Mouse (Mus musculus): ENCODE measurements around the gene Pafah1b2. TPM values are rescaled to one million over a fixed set of nuclear protein-coding genes. Genes with fewer than 3 reads are reported as not detected.
A peak's percentile ranks its signal among the peaks of the same experiment; 100 is the strongest.

The Pafah1b2 gene
- polyA plus RNA-seq, 2 experiments from 2014 or later, result 59.9 to 63.9 TPM

DNA sequence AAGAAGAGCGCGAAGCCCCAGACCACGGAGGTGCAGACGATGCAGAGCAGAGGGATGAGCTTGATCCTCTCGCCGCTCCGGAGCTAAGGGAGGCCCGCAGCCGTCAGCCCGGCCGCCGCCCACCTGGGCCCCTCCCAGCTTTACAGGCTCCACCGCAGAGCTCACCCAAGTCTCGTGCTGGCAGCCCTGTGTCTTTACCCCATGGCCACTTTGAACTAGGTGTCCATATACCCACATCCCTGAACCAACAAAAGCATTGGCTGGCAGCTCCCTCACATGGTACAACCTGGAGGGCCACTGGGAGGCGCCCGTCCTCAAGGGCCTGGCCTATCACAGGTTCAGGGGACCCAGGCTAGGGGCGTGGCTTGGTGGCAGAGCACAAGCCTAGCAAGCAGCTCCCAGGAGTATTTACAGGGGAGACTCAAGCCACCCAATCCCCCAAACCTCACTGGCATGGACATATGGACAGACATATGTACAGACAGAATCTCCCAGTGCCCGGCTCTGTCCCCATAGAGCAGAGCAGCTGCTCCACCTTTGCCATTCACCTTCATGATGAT, 71.1 kb downstream of the Pafah1b2 start:
- ATAC-seq, result no peak

DNA sequence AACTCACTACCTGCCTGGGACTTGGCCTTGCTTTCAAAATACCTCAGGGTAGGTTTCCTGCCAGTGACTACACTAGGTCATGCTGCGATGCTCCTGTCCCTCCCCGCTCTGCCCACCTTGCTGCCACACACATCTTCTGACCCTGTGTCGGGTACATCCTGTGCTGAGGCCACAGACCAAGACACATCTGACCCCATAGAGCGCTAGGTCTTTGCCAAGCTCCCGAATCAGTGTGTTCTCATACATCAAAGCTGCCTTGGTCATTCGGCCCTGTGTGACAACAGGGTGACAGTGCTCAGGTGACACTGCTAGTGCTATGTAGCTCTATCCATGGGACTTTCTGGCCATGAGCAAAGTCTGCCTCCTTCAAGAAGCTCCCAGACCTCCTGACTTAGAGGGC, 72.7 kb downstream of the Pafah1b2 start:
- ATAC-seq, result no peak

DNA sequence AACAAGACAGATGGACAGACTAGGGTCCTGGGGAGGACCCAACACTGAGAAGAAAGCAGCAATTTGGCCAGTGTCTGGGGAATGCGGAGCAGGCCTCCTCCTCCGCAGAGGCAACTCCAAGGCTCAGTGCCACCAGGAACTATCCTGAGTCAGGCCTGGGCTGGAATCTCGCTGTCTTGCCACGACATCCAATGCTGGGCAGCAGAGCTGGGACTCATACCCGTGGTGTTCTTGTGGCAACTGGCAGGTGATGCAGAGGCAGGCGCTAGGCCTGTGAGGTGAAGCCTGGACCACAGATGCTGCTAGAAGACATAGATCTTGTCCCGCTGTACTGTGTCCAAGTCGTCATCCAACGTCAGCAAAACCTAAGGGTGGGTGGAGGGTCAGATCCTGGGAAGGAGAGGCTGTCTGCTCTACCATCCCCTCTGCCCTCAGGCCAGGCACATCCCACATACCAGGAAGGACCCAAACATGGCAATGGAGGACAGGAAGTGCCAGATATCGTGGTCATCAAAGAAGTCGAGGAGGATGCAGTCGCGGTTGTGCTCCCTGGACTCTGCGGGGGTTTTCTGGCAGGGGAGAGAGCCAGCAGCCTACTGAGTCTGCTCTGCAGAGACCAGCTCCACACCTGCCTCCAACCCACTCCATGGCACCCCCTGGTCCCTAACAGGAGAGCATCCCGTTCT, 73.4 kb downstream of the Pafah1b2 start:
- no peak for ATAC-seq

DNA sequence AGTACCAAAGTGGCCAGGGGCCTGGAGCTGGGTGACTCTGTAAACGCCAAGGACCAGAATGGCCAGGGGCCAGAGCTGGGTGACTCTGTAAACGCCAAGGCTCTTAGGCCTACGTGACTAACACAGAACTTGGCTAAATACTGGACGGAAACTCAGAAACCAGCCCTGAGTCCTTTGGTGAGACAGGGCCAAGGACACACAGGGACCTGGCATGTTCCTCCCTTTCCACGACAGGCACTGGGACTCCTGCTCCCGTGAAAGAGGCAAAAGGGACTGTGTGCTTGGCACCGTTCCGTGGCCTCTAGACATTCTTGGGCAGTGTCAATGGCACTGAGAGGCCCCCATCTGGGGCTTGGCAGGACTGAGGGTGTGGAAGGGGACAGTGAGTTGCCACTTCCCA, 74.4 kb downstream of the Pafah1b2 start:
- no peak for ATAC-seq

DNA sequence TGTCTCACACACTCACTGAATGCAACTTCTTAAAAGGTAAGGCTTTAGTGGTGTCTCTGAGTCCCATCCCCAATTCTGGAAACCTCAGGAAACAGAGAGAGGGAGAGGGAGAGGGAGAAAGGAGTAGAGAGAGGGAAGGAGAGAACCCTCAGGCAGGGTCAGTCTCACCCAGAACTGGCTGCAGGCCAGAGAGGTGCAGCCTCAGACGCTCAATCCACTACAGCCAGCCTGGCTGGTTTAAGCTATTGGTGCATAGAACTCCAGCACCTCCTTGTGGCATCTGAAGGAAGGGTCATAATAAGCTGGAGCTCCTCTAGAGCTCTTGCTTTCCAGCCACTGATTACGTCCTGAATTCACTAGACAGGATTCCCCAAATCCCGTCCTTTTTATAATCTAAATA, 75.6 kb downstream of the Pafah1b2 start:
- peak; percentile 71 for ATAC-seq

DNA sequence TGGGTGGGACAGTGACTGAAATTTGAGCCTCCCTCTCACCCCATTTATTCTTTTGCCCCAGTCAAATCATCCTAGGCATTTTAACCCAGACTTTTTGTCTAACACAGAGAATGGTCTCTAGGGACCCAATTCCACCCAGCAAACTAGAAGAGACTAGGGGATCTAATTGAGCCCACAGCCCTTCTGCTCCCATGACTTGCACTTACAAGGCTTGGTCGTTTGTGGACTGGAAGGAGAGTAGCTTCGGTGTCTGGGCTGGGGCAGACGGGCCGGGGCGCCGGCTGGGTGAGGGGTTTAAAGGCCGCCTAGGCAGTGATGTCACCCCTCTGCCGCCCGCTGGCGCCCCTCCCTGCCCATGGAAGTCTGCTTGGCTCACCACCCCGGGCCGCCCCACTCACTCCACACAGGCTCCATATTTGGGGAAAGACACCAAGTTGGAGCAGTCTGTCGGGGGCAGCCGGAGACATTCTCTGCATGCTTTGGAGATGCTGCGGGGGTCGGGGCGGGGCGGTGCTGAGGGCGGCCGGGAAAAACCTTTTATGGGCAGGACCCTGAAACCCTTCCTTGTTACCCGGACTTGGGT, 76.8 kb downstream of the Pafah1b2 start, which contains the start of gene Tagln:
Tagln (minus strand) TSS at position 431 of the 583 bp plus-strand sequence.
- no peak for ATAC-seq

DNA sequence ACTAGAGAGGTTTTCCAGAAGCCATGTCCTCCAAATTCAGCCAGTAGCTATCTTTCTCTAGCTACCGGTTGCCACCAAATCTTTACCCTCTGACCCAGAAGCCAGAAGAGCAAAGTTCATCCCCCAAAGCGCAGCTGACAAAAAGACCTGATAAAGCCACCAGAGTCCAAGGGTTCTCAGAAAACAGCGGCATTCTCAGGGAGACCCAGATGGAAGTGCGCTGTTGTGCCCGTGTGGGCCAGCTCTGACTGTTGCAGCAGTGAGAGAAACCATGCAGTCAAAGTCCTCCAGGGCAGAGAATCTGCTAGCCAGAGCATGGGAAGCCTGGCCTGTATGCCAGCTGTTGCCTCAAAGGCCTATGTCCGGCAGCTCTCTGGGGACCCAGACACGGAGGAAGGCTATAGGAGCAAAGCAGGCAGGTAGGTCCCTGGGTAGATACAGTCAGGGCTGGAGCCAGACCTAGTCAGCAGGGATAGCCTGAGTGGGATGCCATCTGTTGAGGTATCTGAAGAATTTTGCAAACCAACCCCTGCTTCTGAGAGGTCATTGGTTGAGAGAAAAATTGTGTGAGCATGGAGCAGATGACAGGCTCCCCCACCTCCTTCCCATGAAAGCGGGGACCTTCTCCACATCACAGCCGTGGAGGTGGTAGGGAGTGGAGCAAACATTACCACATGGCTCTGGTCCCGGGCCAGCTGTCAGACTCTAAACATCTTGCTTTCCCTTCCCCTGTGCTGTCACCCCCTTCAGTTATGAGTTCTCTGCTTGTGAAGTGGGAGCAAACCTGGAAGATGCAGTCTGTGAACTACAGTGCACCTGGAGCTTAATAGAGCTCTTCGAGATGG, 79.7 kb downstream of the Pafah1b2 start:
- ATAC-seq, result no peak

DNA sequence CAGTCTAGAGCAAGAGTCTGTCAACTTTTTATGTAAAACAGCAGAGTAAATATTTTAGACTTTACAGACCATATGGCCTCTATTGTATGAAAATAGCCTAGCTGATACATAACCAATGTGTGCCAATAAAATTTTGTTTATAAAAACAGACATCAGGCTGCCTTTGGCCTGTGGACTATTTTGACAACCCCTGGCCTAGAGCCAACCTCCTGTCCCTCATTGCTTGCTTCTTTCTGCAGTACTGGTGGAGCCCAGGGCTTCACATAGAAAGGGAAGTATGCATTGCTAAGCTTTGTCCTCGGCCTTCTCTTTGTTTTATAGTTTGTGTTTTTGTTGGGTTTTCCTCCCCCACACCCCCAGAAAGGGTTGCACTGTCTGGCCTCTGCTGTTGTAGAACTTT, 80.5 kb downstream of the Pafah1b2 start:
- no peak for ATAC-seq

DNA sequence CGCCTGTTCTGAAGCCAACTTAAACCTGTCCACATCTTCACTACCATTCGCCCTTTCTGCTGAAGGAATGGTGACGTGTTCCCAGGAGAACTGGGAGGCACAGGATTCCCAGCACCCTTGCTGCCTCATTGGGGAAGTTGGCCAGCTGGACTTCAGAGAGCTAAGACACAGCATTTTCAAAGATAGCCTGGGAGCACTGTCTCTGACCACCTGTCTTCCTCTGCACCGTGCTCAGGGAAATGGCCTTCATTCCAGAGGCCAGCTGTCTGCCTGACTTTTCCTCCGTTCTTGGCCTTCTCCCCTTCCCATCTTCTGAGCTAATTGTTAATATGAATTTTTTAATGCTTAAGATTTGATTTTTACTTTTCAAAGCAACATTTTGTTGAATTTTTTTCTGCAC, 83.2 kb downstream of the Pafah1b2 start:
- no peak for ATAC-seq

DNA sequence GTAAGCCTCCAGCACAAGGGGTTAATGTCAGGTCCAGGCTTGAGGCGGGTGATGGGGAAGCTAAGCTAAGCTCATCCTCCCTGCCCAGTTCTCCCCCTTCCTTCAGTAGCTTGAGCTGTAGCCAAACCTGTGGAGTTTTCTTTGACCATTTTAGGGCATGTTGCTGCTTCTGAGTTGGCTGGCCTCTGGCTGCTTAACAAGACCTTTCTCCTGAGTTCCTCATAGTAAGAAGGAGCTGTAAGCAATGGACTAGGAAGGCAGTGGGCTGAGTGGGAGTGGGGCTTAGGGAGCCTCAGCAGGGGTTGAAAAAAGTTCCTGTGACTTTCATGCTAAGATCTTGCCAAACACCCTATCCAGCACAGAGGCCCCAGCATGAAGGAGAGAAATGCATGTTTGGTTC, 92.6 kb downstream of the Pafah1b2 start:
- no peak for ATAC-seq

DNA sequence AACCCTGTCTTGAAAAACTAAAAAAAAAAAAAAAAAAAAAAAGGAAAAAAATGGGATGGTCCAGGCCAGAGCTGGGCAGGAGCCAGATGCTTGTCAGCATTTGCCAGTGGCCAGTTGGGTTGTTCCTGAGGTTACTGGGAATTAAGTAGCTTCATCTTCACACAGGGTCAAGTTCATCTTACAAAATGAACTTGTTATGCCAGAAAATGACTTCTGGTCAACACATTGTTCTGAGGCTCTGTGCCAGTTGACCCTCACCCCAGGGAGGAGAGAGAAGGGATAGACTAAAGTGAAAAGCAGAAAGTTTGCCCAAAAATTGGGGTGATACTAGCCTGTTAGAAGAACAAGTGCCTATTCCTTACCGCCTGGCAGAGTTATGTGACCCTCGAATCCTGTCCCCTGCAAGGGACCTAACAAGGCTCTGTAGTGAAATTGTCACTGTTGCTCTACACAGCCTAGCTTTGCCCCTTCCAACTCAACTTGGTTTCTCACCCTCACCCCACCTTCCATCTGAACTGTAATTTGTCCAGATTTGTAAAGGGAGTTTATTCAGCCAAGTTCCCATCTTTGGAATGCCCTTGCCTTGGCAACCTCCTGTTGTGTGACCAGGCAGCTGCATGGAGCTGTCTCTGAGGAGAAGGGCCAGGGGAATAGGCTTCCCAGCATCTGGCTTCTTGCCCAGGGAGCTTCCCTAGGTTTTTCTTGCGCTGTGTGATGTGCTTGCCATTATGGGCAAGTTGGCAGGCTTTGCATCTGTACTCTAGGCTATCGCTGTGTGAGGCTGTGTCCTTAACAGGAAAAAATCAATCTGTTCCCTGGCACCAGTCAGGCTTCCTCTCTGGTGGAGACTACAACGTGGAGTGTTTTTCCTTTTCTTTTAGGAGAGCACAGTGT, 95.2 kb downstream of the Pafah1b2 start:
- ATAC-seq, result no peak

DNA sequence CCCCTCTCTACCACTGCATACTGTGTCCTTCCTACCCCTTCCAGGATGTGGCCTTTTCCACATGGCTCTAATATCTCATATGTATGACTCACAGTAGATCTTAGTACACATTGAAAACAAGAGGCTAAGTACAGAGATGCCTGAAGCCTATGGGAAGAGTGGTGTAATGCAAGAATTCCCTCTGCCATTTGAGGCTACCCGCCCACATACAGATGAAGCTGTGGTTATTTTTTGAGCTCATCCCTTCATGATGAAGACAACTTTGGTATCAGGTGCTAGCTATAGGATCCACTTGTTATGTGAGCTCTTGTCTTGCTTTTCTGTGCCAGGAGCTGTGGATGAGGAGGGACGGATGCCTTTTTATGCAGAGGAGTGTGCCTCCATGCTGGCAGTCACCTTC, 96.8 kb downstream of the Pafah1b2 start:
- no peak for ATAC-seq

Other genes with a start within 250 kb of the Pafah1b2 start
- gene Cep164, start 184.0 kb downstream of the Pafah1b2 start, polyA plus RNA-seq (2017; shearing (Covaris generic)), result 1 to 10 TPM; 7.9 to 8.6 TPM
- gene Bace1, start 174.1 kb downstream of the Pafah1b2 start, polyA plus RNA-seq (2017; shearing (Covaris generic)), result 10 to 100 TPM in 1 of 2 experiments, 1 to 10 TPM in 1; 8.0 to 10.0 TPM
- 10 to 100 TPM; 13.9 to 18.5 TPM for gene Pcsk7, start 106.2 kb downstream of the Pafah1b2 start, polyA plus RNA-seq (2017; shearing (Covaris generic))
- gene Rnf214, start 105.8 kb downstream of the Pafah1b2 start, polyA plus RNA-seq (2017; shearing (Covaris generic)), result 10 to 100 TPM; 26.5 to 29.6 TPM
- 1 to 10 TPM in 1 of 2 experiments, under 1 TPM in 1; 0.66 to 1.1 TPM for gene Tagln, start 76.6 kb downstream of the Pafah1b2 start, polyA plus RNA-seq (2017; shearing (Covaris generic))
- 10 to 100 TPM; 36.5 to 43.0 TPM for gene Sidt2, start 57.4 kb downstream of the Pafah1b2 start, polyA plus RNA-seq (2017; shearing (Covaris generic))
- 10 to 100 TPM in 1 of 2 experiments, 1 to 10 TPM in 1; 7.9 to 10.4 TPM for gene Sik3, start 130 bp upstream of the Pafah1b2 start, polyA plus RNA-seq (2017; shearing (Covaris generic))
- not detected for gene Apoa1, start 215.9 kb upstream of the Pafah1b2 start, polyA plus RNA-seq (2017; shearing (Covaris generic))
- gene Apoc3, start 222.9 kb upstream of the Pafah1b2 start, polyA plus RNA-seq (2017; shearing (Covaris generic)), result not detected
- gene Apoa4, start 228.0 kb upstream of the Pafah1b2 start, polyA plus RNA-seq (2017; shearing (Covaris generic)), result not detected